Mouse (Mus musculus): ENCODE data around the gene Acsm5.

Gene Acsm5

GRCm38 (mm10) chr7:119519163-119519562, at the start of gene Acsm5:
Gene Acsm5, plus strand, starts transcription at chr7:119519463.
- no peak for DNase-seq (ENCODE audit: extremely low read depth, low read depth, low spot score)

GRCm38 (mm10) chr7:119476500-119477389, 42.5 kb upstream of the Acsm5 start:
- no peak for DNase-seq (ENCODE audit: extremely low read depth, low read depth, low spot score)

- DNase-seq (ENCODE audit: extremely low read depth, low read depth, low spot score) = no peak
These were observed 40.0 kb upstream of the Acsm5 start, which contains the start of gene Umod for GRCm38 (mm10) chr7:119479256-119479655. Gene Umod, minus strand, starts transcription at chr7:119479282.

GRCm38 (mm10) chr7:119484154-119484553, 35.1 kb upstream of the Acsm5 start:
- no peak for DNase-seq (ENCODE audit: extremely low read depth, low read depth, low spot score)

- no peak for DNase-seq (ENCODE audit: extremely low read depth, low read depth, low spot score)
These were observed 32.6 kb upstream of the Acsm5 start for GRCm38 (mm10) chr7:119486683-119487082.

- no peak for DNase-seq (ENCODE audit: extremely low read depth, low read depth, low spot score)
These were observed 29.1 kb upstream of the Acsm5 start for GRCm38 (mm10) chr7:119490041-119490780.

- no peak for DNase-seq (ENCODE audit: extremely low read depth, low read depth, low spot score)
These were observed 8.1 kb upstream of the Acsm5 start for GRCm38 (mm10) chr7:119511143-119511542.

GRCm38 (mm10) chr7:119513056-119513455, 6.2 kb upstream of the Acsm5 start:
- DNase-seq (ENCODE audit: extremely low read depth, low read depth, low spot score) = no peak

- DNase-seq (ENCODE audit: extremely low read depth, low read depth, low spot score) = no peak
These were observed 3.6 kb upstream of the Acsm5 start for GRCm38 (mm10) chr7:119515492-119516271.

GRCm38 (mm10) chr7:119516272-119516558, 3.0 kb upstream of the Acsm5 start:
- DNase-seq (ENCODE audit: extremely low read depth, low read depth, low spot score) = no peak

- DNase-seq (ENCODE audit: extremely low read depth, low read depth, low spot score) = no peak
These were observed 391 bp downstream of the Acsm5 start for GRCm38 (mm10) chr7:119519654-119520053.

- no peak for DNase-seq (ENCODE audit: extremely low read depth, low read depth, low spot score)
These were observed 2.6 kb downstream of the Acsm5 start for GRCm38 (mm10) chr7:119521816-119522215.

- no peak for DNase-seq (ENCODE audit: extremely low read depth, low read depth, low spot score)
These were observed 3.1 kb downstream of the Acsm5 start for GRCm38 (mm10) chr7:119522385-119522784.

- no peak for DNase-seq (ENCODE audit: extremely low read depth, low read depth, low spot score)
These were observed 4.1 kb downstream of the Acsm5 start, which contains the start of gene Pdilt for GRCm38 (mm10) chr7:119523389-119523788. Gene Pdilt, minus strand, starts transcription at chr7:119523489.

- no peak for DNase-seq (ENCODE audit: extremely low read depth, low read depth, low spot score)
These were observed 6.6 kb downstream of the Acsm5 start for GRCm38 (mm10) chr7:119525881-119526281.

GRCm38 (mm10) chr7:119526486-119526885, 7.2 kb downstream of the Acsm5 start:
- no peak for DNase-seq (ENCODE audit: extremely low read depth, low read depth, low spot score)

GRCm38 (mm10) chr7:119527135-119527534, 7.9 kb downstream of the Acsm5 start:
- DNase-seq (ENCODE audit: extremely low read depth, low read depth, low spot score) = no peak

- no peak for DNase-seq (ENCODE audit: extremely low read depth, low read depth, low spot score)
These were observed 8.3 kb downstream of the Acsm5 start for GRCm38 (mm10) chr7:119527548-119527947.

GRCm38 (mm10) chr7:119528617-119529016, 9.4 kb downstream of the Acsm5 start:
- no peak for DNase-seq (ENCODE audit: extremely low read depth, low read depth, low spot score)

GRCm38 (mm10) chr7:119532924-119533323, 13.7 kb downstream of the Acsm5 start:
- no peak for DNase-seq (ENCODE audit: extremely low read depth, low read depth, low spot score)

- DNase-seq (ENCODE audit: extremely low read depth, low read depth, low spot score) = no peak
These were observed 15.1 kb downstream of the Acsm5 start for GRCm38 (mm10) chr7:119534389-119534788.
